Mouse (Mus musculus): ENCODE data around the gene Pdcd6. TPM values are rescaled to one million over a fixed set of nuclear protein-coding genes. Genes with fewer than 3 reads are reported as not detected.

Pdcd6 gene
- polyA plus RNA-seq, 1 experiment from 2014 or later, result 86.2 TPM

DNA sequence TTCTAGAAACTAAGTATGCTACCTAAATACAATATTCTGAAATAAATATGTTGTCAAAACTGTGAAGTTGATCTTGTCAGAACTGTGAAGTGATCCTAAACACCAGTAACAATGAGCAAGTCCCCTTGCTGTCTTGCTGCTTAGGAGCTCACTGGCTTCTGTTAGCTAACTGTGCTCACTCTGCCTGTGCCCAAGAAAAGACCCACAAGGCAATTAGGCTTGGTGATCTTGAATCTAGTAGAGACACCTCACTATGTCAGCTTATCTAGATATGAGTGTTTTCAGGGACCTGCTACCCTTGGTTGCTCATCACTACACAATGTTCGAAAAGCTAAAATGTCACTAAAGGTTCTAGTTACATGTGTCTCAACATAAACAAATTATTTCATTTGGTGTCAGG lies 11.6 kb downstream of the Pdcd6 start:
- ATAC-seq, result no peak
- peaks cover 58% of the 10 kb centered on the region for H3K36me3 ChIP-seq (replicated peaks; ENCODE audit: insufficient read depth, low read length)
- TF ChIP-seq EP300 (IDR thresholded peaks at IDR 0.05; ENCODE audit: low read depth) (no peak), CTCF (IDR thresholded peaks at IDR 0.05; ENCODE audit: low read depth) (no peak)
- H3K9me3 ChIP-seq (ENCODE audit: low read length), result no peaks in the 10 kb centered on the region
- WGBS (ENCODE audit: insufficient replicate concordance), result 88% methylated on average over 1 of the region's 1 CpGs
- no peaks in the 10 kb centered on the region for H3K4me1 ChIP-seq (ENCODE audit: insufficient read depth)
- no peak overlapping the region for H3K9ac ChIP-seq (replicated peaks)
- no peak overlapping the region for H3K4me3 ChIP-seq (ENCODE audit: low read depth, low read length)
- no peak overlapping the region for H3K4me2 ChIP-seq (ENCODE audit: low read depth, low read length)
- no peak for DNase-seq
- no peaks in the 10 kb centered on the region for H3K27me3 ChIP-seq (ENCODE audit: insufficient read depth, low read length)
- no peak overlapping the region for H3K27ac ChIP-seq (ENCODE audit: low read depth)

DNA sequence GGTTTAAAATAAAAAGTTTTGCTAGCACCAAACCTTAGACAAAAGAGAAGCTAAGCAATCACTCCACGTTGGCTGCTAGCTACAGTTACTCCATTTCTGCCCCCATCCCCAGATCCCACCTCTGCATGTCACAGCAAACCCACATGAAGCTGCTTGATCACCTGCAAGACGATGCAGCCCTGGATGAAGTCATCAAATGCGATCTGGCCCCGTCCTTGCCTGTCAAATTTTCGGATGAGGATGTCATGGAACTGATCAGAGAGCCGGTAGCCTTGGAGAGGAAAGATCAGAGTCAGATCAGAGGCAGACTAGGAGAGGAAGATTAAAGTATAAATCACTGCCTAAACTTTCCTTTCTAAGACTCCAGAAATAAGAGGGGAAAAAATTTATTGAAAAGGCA lies 12.0 kb downstream of the Pdcd6 start:
- Histone ChIP-seq H3K4me1 (ENCODE audit: insufficient read depth) (no peaks in the 10 kb centered on the region), H3K36me3 (replicated peaks; ENCODE audit: insufficient read depth, low read length) (peaks cover 54% of the 10 kb centered on the region), H3K27me3 (ENCODE audit: insufficient read depth, low read length) (no peaks in the 10 kb centered on the region), H3K9me3 (ENCODE audit: low read length) (no peaks in the 10 kb centered on the region), H3K4me2 (ENCODE audit: low read depth, low read length) (no peak overlapping the region), H3K9ac (replicated peaks) (no peak overlapping the region), H3K27ac (ENCODE audit: low read depth) (no peak overlapping the region), H3K4me3 (ENCODE audit: low read depth, low read length) (no peak overlapping the region)
- DNase-seq (no peak), ATAC-seq (no peak)
- WGBS (ENCODE audit: insufficient replicate concordance), result 82% methylated on average over 6 of the region's 6 CpGs
- TF ChIP-seq CTCF (IDR thresholded peaks at IDR 0.05; ENCODE audit: low read depth) (no peak), EP300 (IDR thresholded peaks at IDR 0.05; ENCODE audit: low read depth) (no peak)

DNA sequence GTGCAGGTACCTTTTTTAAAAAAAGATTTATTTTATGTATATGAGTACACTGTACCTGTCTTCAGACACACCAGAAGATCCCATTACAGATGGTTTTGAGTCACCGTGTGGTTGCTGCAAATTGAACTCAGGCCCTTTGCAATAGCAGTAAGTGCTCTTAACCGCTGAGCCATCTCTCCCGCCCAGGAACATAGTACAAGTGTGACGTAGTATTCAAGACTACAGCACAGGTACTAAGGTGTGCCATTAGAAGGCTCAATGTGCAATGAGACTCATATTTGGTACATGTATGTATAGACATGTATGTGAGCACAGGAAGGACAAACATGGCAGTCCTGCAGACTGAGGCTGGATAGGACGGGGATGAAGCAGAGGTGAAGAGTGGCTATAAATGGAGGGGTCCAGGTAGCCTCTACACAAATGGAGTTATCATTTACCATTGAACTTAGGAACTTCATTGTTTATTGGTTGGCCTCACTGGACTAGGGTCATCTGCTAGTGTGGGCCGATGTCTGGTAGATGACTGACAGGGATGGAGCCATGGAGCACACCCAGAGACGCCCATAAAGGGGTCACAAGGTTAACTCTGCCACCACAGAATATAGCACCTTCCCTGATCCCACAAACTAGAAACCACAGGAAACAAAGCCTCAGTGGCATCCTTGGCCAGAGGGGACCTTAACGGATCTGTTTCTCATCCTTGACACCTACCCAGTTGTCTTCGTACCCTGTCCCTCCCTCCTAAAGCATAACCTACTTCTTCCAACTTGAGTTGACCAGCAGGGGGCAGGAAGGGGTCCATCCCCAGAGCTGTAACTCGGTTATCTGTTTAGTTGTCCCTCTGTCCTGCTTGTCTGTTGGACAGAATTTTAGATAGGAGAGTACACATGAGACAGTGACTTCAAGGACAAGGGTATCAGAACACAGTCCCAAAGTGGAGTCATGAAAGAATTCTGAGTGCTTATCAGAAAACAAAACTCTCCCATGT lies 15.0 kb downstream of the Pdcd6 start:
- DNase-seq (no peak), ATAC-seq (no peak)
- Histone ChIP-seq H3K27me3 (ENCODE audit: insufficient read depth, low read length) (no peaks in the 10 kb centered on the region), H3K4me1 (ENCODE audit: insufficient read depth) (no peaks in the 10 kb centered on the region), H3K36me3 (replicated peaks; ENCODE audit: insufficient read depth, low read length) (peaks cover 27% of the 10 kb centered on the region), H3K4me2 (ENCODE audit: low read depth, low read length) (no peak overlapping the region), H3K9ac (replicated peaks) (no peak overlapping the region), H3K9me3 (ENCODE audit: low read length) (no peaks in the 10 kb centered on the region), H3K27ac (ENCODE audit: low read depth) (no peak overlapping the region), H3K4me3 (ENCODE audit: low read depth, low read length) (no peak overlapping the region)
- TF ChIP-seq EP300 (IDR thresholded peaks at IDR 0.05; ENCODE audit: low read depth), result no peak
- TF ChIP-seq CTCF (IDR thresholded peaks at IDR 0.05; ENCODE audit: low read depth), result peak; percentile 54
- 79% methylated on average over 10 of the region's 10 CpGs for WGBS (ENCODE audit: insufficient replicate concordance)

DNA sequence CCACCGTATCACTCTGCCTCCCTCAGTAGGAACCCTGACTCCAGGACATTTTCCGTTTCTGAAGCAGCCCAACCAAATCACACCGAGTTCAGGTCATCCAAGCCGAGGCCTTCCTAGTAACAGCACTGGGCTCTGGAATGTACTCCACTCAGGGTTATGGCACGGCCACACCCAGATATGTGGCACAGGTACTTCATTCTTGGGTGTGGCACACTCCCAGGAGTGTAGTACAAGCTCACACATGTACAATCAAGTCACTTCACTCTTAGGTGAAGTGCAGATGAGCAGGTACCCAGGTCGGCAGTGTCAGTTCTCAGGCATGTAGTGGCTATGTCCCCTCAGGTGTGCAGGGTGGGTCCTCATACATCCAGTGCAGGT lies 15.8 kb downstream of the Pdcd6 start:
- no peak overlapping the region for H3K27ac ChIP-seq (ENCODE audit: low read depth)
- no peaks in the 10 kb centered on the region for H3K4me1 ChIP-seq (ENCODE audit: insufficient read depth)
- H3K9me3 ChIP-seq (ENCODE audit: low read length), result no peaks in the 10 kb centered on the region
- H3K27me3 ChIP-seq (ENCODE audit: insufficient read depth, low read length), result no peaks in the 10 kb centered on the region
- DNase-seq, result no peak
- H3K9ac ChIP-seq (replicated peaks), result no peak overlapping the region
- no peak overlapping the region for H3K4me3 ChIP-seq (ENCODE audit: low read depth, low read length)
- no peak for ATAC-seq
- H3K4me2 ChIP-seq (ENCODE audit: low read depth, low read length), result no peak overlapping the region
- TF ChIP-seq EP300 (IDR thresholded peaks at IDR 0.05; ENCODE audit: low read depth), result no peak
- WGBS (ENCODE audit: insufficient replicate concordance), result 63% methylated on average over 6 of the region's 6 CpGs
- peaks cover 23% of the 10 kb centered on the region for H3K36me3 ChIP-seq (replicated peaks; ENCODE audit: insufficient read depth, low read length)

DNA sequence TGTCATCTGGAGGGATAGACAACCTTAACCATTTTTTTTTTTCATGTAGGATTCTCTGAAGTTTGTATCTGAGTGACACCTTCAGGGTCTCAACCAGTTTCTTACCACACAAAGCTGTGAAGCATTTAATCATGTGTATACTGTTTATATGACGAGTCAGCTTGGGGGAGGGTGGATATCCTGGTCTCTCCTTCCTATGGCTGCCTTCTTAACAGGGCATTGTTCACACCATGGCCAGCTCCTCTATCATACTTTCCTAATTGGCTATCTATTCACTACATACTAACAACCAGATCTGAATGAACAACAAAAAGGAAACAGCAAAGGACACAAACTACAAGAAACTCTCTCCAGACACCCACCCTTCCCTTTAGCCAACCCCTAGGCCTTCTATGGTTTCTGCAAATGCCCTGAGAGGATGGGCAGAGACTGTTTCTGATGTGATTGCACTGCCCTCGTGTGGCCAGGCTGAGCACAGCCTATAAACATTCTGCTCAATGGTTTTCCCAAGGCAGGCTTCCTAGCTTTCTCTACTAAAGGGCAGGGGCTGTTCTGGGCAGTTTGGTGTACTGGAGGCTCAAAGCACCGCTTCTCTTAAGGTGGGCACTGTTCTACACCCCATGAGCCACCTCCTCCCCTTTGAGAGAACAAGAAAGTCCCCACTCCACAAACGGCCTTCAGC lies 16.3 kb downstream of the Pdcd6 start:
- Histone ChIP-seq H3K27ac (ENCODE audit: low read depth) (no peak overlapping the region), H3K27me3 (ENCODE audit: insufficient read depth, low read length) (no peaks in the 10 kb centered on the region), H3K9me3 (ENCODE audit: low read length) (no peaks in the 10 kb centered on the region), H3K36me3 (replicated peaks; ENCODE audit: insufficient read depth, low read length) (peaks cover 21% of the 10 kb centered on the region), H3K4me1 (ENCODE audit: insufficient read depth) (no peaks in the 10 kb centered on the region), H3K9ac (replicated peaks) (no peak overlapping the region), H3K4me3 (ENCODE audit: low read depth, low read length) (no peak overlapping the region), H3K4me2 (ENCODE audit: low read depth, low read length) (no peak overlapping the region)
- TF ChIP-seq EP300 (IDR thresholded peaks at IDR 0.05; ENCODE audit: low read depth) (no peak), CTCF (IDR thresholded peaks at IDR 0.05; ENCODE audit: low read depth) (peak; percentile 91)
- DNase-seq (peak; percentile 75), ATAC-seq (peak; percentile 65)
- WGBS (ENCODE audit: insufficient replicate concordance), result 35% methylated on average over 4 of the region's 4 CpGs

DNA sequence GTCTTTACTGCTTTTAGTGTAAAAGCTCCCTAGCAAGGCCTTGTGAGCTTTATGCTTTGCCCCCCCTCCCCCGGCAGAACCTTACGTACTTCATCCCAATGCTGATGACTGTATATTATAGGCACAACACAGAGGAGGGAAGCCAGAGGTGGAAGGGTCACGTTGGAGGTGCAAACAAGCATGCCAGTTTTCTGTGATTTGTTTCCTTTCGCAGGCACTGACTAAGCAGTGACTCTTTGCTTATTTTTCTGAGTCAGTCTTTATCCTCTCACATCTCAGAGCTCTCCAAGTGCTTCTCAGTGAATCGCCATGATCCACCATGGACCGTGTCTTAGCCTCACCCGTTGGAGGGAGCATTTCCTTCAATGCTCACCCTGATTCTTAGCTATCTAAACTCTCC lies 21.0 kb downstream of the Pdcd6 start:
- Histone ChIP-seq H3K27me3 (ENCODE audit: insufficient read depth, low read length) (peaks cover 8% of the 10 kb centered on the region; the same call in 1 of the 2 replicates), H3K4me1 (ENCODE audit: insufficient read depth) (peaks cover 5% of the 10 kb centered on the region), H3K27ac (ENCODE audit: low read depth) (no peak overlapping the region), H3K36me3 (replicated peaks; ENCODE audit: insufficient read depth, low read length) (no peaks in the 10 kb centered on the region), H3K4me2 (ENCODE audit: low read depth, low read length) (no peak overlapping the region), H3K9me3 (ENCODE audit: low read length) (no peaks in the 10 kb centered on the region), H3K9ac (replicated peaks) (no peak overlapping the region), H3K4me3 (ENCODE audit: low read depth, low read length) (no peak overlapping the region)
- DNase-seq (no peak), ATAC-seq (no peak)
- no peak for TF ChIP-seq CTCF (IDR thresholded peaks at IDR 0.05; ENCODE audit: low read depth)
- WGBS (ENCODE audit: insufficient replicate concordance), result 62% methylated on average over 7 of the region's 7 CpGs

Data from liver, postnatal 0 days (tissue).